Mouse (Mus musculus) gastrocnemius, adult 8-10 months (tissue): Measurements from ENCODE around the gene Bach1. TPM values are rescaled to one million over a fixed set of nuclear protein-coding genes. Genes with fewer than 3 reads are reported as not detected.
"Not testable (repeated sequence)": the region's sequence is repeated elsewhere in the genome, so short reads cannot be mapped to it uniquely, and the experiment has no call there.

Experiments
- DNase-seq, 2 experiments: peaks; one replicate each; pipeline ENCODE4 v3.0.0; 2022; ENCODE audit warnings: low spot score in 2 of 2
- total RNA-seq, 4 experiments: library from RNA; stranded (reverse); gene quantifications; 2 replicates each; pipeline ENCODE4 v1.2.4; 2022

Bach1 gene
- total RNA-seq, 4 experiments from 2014 or later, result 17.0 to 24.5 (median 20.0) TPM

DNA sequence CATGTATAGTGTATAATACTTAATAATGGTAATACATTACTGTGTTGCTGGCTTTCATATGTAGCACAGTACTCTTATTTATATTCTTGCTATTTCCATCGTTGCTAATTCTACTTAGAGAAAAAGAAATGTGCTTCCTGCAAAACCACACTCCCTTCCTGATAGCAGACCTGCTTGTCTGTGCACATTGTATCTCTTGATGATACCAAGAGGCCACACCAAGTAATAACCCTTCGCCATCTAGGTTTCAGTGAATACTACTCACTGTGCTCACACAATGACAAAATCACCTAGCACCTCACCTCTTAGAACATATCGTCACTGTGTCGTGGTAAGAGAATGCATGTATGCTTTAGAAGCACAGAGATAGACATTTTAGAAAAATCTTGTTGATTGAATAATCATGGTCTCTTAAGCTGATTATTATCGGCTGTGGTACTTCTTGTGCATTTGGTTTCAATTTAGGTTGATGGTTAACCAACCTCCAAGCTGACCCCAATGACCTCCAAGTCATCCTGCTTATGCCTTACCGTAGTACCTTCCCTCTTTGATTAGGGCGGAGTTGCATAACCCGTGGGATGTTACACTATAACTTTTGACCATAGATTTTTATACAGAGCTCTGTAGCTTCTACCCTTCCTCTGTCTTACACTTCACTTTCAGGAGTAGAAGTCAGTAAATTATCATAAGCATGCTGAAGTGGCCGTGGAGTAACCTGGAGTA is 17.7 kb upstream of the Bach1 start:
- DNase-seq, result no peak

DNA sequence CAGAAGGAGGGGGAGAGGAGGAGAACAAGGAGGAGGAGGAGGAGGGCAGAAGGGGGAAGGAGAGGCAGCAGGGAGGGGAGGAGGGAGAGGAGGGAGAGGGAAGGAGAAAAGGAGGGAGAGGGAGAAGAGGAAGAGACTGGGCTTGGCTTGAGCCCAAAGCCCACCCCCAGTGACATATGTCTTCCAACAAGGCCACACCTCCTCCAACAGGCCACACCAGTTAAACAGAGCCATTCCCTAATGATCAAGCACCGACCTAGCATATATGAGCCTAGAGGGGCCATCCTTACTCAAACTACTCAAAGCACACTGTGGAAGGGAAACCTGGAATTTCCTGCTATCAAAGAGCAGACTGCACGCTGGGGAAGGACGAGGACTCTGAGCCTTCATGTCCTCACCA is 16.9 kb upstream of the Bach1 start:
- no peak for DNase-seq

DNA sequence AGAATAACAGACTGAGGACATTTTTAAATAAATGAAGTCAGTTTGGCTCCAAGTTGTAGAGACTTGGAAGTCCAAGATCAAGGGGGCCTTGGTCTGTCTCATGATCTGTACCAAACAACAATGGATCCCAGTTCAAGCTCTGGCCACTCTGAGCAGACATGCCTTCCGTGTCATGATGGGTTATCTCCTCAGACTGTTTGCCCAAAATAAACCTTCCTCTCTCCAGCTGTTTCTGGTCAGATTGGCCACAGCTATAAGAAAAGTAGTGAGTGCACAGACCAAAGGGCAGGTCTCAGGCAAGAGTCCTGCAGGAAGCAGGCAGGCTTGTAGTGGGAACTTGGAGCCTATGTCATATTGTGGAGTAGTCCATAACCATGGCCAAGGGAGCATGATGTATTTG is 12.3 kb upstream of the Bach1 start:
- DNase-seq, result no peak

DNA sequence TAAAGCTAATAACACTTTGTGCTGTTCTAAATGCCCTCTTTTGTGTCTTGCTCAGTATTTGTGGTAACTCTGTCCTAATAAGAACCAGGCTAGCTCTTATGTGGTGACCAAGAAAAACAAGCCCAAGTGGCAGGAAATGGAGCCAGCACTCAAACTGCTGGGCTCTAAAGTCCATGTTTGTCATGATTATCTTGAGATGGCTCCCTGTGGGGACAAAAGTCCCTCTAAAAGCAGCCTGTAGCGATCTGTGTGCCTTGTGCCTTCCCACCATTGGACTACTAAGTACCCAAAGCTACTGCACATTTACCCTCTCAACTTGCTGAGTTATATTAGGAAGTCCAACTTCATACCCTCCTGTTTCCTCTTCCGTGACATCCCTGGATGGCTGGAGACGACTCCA is 11.4 kb upstream of the Bach1 start:
- DNase-seq, result no peak

DNA sequence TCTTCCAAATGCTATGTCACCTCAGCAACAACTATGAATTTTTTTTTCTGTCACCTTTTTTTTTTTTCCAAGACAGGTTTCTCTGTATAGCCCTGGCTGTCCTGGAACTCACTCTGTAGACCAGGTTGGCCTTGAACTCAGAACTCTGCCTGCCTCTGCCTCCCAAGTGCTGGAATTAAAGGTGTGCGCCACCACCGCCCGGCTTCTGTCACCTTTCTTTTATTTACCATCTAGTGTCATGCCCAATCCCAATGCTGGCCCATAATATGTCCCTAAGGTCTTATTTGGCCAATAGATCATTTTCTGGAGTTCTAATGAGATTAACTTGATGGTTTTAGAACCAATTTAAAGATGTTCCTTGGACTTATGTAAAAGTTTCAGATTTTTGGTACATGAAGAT is 10.4 kb upstream of the Bach1 start:
- DNase-seq, result not testable (repeated sequence)

- not testable (repeated sequence) for DNase-seq
Measured at GRCm38 (mm10) chr16:87688823-87689222, 9.9 kb upstream of the Bach1 start.

- DNase-seq, result no peak
Measured at GRCm38 (mm10) chr16:87689225-87689624, 9.5 kb upstream of the Bach1 start.

DNA sequence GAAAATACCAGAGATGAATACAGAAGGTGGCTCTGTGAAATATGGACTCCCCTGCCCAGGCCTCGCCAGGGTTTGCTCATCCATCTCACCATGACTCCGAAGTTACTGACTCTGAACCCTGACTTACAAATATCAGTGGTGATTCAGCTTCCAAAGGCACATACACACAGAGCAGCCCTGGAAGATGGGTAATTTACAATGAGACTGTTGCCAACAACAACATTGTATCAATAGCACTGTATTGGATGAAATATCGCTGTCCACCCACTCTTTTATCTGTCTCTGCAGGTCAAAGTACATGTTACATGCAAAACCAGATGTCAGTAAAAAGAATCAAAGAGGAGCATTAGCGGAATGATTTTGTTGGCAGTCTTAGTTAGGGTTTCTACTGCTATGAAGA is 8.2 kb upstream of the Bach1 start:
- DNase-seq, result no peak

GRCm38 (mm10) chr16:87691102-87691501 is 7.6 kb upstream of the Bach1 start:
- DNase-seq, result no peak

GRCm38 (mm10) chr16:87692591-87692990 is 6.2 kb upstream of the Bach1 start:
- DNase-seq, result no peak

- no peak for DNase-seq
Measured at GRCm38 (mm10) chr16:87697707-87698365, 909 bp upstream of the Bach1 start.

- peak in 1 of 2 experiments; percentile 28 for DNase-seq
Measured at GRCm38 (mm10) chr16:87699306-87699692, 554 bp downstream of the Bach1 start.

DNA sequence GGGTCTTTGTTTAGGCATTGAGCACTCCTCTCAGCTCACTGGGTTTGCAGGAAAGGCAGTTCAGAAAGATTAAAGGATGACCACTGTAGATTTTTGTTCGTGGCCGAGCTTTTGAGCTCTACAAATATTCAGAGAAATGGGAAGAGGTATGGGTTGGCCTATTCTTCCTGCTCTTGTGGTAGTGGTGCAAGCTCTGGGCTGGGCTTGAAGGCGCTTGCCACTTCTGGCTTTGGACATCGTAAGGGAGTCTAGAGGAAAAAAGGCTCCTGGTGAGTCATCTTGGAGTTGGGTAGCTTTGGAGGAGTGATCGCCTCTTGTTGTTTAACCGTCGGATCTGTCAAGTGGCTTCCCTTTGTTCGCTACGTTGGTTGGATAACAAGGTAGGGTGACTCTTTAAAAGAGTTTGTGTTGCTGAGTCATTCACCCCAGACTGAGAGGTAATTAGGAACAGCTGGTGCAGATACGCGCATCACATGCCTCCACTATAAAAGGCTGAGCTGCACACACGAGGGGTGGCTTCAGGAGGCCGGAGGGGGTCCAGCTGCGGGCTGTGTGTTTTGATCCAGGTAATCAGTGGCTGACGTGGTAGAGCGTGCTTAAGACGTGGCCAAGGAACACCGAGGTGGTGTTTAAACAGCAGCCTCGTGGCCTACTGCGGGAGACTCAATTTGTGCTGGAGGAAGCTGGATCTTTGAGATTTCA is 1.1 kb downstream of the Bach1 start:
- DNase-seq, result peak; percentile 31 to 32

GRCm38 (mm10) chr16:87700395-87700765 is 1.6 kb downstream of the Bach1 start:
- no peak for DNase-seq

DNA sequence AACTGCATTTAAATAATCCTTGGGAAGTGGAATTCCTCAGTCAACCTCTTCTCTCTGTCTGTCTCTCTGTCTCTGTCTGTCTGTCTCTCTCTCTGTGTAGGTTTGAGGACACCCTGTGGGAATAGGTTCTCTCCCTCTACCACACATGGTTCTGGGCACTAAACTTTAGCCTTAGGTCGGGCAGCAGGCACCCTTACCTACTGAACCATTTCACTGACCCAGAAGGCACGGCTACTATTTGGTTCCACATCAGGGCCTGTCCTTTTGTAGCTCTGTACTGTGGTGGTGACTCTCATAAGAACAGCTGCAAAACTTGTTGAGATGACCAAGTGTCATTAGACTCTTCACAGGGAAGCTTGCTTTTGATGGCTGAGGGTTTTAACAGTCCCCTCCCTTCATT is 3.1 kb downstream of the Bach1 start:
- DNase-seq, result no peak

- DNase-seq, result no peak
Measured at GRCm38 (mm10) chr16:87702881-87703280, 4.1 kb downstream of the Bach1 start.

- no peak for DNase-seq
Measured at GRCm38 (mm10) chr16:87704225-87704624, 5.5 kb downstream of the Bach1 start.

DNA sequence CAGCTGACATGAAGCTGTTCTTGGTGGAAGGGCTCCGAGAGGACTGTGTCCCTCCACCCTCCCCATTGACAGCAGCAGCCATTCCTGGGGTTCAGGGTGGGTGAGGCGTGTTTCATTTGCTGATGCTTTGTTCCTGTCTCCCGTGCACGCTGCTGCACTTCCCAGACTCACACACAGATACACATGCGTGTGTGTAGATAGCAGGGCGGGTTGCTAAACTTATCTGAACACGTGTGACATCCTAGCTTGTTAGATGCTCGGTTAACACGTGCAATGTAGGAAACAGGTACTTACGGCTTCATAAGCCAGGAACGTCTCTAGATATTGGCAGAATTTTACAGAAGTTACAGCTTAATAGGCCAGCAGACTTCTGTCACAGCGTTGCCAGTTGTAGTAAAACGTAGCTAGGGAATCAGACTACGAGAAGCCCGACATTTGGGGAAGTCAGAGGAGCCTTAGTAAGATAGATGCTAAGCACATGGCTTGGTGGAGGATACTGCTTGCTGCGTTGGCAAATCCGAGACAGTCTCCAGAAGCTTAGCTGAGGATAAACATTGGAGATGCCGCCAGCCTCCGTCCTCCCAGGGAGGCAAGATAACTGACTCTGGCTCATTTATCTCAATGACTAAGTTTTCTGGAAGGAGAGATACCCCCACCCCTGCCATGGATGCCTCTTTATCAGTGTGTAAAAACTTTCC is 7.3 kb downstream of the Bach1 start:
- DNase-seq, result no peak

DNA sequence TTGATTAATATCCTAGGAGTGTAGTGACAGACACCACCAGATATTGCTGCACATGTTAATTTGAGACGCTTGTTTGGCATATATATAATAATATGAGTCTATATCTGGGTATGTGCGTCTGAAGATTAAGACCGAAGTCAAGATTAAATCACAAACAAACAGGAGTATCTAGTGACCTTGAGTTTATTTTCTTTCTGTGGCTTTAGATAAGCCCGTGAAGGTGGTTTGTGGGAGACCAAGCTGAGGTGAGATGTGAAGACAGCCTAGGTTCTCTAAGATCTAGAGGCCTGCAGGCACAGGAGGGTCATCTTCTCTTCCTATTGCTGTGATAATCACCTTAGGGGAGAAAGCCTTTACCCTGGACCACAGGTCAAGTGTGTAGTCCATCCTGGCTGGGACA is 8.6 kb downstream of the Bach1 start:
- DNase-seq, result no peak

- DNase-seq, result no peak
Measured at GRCm38 (mm10) chr16:87708570-87708969, 9.8 kb downstream of the Bach1 start.

GRCm38 (mm10) chr16:87709144-87709543 is 10.4 kb downstream of the Bach1 start:
- DNase-seq, result no peak

DNA sequence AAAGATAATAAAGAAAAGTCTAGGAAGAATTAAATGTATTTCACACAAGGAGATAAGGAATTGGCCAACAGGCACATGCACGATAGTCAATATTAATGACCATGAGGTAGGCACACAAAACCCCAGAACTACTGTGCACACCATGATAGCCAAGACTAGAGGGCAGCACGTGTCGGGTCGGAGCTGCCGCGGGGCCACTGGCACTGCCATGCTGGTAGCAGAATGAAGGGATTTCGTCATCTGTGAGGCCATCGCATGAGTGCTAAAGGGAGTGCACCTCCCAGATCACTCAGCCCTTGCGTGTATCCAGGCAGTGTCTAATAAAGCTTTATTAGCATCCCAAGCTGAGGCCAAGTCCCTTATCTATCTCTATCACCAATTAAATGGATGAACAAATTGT is 11.2 kb downstream of the Bach1 start:
- no peak for DNase-seq
